Mouse (Mus musculus) left cerebral cortex, adult 8-10 months (tissue): ENCODE data around the gene Slc44a3. TPM values are rescaled to one million over a fixed set of nuclear protein-coding genes. Genes with fewer than 3 reads are reported as not detected.

Experiments used
- DNase-seq, 2 experiments: peaks; one replicate each; pipeline ENCODE4 v3.0.0; 2022; ENCODE audit warnings: low spot score in 2 of 2
- total RNA-seq, 4 experiments: library from RNA; stranded (reverse); gene quantifications; 2 replicates each; pipeline ENCODE4 v1.2.4; 2022

The Slc44a3 gene
- total RNA-seq, 4 experiments from 2014 or later = 0.19 to 0.41 TPM; not detected in 2

- no peak for DNase-seq
These were observed 31.5 kb downstream of the Slc44a3 start for GRCm38 (mm10) chr3:121500734-121501133.

DNA sequence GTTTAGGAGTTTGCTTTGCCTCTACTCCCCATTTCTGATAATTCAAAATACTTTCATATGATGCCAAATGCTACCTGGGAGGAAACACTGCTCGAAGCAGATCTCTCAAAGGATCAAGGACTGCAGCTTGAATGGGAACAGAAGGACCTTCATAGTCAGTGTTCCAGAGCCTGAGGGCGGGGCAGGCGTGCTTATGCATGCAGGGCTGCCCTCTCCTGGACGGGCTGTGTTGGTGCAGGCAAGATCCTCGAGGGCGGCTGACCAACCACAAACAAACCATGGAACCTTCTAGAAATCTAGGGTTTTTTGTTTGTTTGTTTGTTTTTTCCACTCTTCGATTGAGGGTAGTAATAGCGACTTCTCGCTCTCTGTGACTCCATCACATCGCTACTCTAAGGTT is 32.0 kb downstream of the Slc44a3 start:
- peak; percentile 32 to 34 for DNase-seq

DNA sequence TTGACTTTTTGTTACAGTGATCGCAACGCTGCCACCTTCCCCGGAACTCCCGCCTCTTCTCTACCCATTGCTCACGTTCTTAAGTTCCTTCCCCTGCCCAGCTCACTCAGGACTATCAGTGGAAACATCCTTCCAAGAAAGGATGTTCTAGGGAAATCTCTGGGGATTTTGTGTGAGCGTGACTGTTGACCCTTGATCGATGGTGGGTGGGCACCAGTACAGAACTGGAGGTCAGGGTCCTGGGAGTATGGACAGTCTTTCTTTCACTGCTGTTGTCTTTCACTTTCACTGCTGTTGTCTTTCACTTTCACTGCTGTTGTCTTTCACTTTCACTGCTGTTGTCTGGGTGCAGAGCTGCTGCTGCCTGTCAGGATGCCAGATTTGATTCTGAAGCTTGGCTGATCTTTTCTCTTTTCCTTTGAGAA is 38.2 kb downstream of the Slc44a3 start:
- no peak for DNase-seq

DNA sequence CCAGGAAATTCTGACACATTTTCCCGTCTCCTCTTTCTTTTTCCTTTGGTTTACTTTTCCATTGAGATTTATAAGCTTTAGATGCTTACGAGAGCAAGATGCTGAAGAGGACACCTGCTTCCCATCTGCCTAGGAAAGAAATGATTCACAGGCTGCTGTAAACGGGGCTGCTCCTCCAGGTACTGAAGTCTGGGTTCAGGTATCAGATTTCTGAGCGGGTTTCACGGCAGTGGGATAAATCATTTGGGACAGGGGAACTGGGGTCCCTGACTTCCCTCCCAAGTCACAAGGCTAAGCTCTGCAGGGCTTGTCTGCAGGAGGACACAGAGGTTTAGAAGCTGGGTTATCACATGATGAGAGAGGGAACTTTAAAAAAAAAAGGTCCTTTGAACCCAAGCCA is 40.2 kb downstream of the Slc44a3 start:
- DNase-seq = no peak

DNA sequence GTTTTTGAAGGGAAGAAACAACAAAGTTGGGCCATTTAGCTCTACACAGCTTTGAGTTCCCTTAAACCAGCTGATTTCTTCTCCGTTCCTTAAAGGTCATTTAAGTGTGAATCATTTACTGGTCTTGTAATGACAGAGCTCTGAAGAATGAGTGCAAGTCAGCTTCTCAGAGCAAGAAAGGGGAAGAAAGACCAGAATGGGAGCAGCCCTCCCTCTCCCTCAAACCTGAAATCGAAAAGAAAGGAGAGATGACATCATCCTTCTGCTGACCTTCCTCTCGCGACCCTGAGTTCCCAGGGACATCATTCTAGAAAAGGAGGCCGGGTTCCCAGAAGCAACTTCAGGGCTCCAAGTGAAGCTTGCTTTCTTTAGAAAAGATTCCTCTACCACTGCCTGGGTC is 41.3 kb downstream of the Slc44a3 start:
- DNase-seq = no peak

- peak; percentile 27 to 55 for DNase-seq
These were observed 42.6 kb downstream of the Slc44a3 start for GRCm38 (mm10) chr3:121489462-121490118.

GRCm38 (mm10) chr3:121485201-121485600 is 47.0 kb downstream of the Slc44a3 start:
- no peak for DNase-seq

GRCm38 (mm10) chr3:121483266-121484161 is 48.7 kb downstream of the Slc44a3 start:
- DNase-seq = peak in 1 of 2 experiments; percentile 28

- DNase-seq = no peak
These were observed 50.6 kb downstream of the Slc44a3 start for GRCm38 (mm10) chr3:121481564-121481963.

- DNase-seq = peak in 1 of 2 experiments; percentile 20
These were observed 51.2 kb downstream of the Slc44a3 start for GRCm38 (mm10) chr3:121480961-121481436.

- DNase-seq = no peak
These were observed 51.9 kb downstream of the Slc44a3 start for GRCm38 (mm10) chr3:121480030-121480960.

DNA sequence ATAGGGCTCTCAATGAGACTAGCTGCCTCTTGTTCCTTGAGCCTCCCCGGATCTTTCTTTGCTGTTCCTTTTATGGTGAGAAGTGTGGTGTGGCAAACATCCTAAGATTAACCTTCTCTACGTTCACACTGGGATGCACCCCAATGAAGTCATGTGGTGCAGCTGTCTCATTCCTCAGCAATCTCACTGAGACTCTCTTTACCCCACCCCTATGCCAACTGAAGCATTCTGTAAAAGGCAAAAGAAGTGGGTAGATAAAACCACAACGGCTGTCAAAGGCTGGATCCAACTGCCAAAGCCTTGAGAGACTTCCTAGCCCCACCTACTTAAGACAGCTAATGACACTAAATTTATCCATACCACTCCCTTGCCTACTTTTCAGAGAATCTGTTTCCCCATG is 57.5 kb downstream of the Slc44a3 start:
- DNase-seq = no peak

DNA sequence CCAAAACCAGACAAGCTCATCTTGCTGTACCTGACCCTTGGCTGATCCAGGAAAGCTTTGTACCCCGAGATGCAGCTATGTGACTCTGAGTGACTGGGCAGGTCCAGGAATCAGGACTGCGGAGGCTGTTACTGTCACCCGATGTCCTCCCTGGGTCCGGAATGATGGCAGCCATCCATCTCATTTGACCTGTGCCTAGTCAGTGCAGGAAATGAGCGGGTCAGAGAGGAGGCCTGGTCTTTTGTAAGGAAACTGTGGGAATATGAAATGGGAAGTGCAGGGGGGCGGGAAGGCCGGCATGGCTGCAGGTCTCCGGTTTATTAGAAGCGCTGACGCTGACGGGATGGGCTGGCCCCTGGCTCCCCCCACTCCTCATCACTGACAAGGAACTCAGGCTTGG is 60.5 kb downstream of the Slc44a3 start:
- no peak for DNase-seq

GRCm38 (mm10) chr3:121469185-121469975 is 62.8 kb downstream of the Slc44a3 start:
- no peak for DNase-seq

GRCm38 (mm10) chr3:121468136-121468535 is 64.1 kb downstream of the Slc44a3 start:
- no peak for DNase-seq

GRCm38 (mm10) chr3:121467094-121467552 is 65.1 kb downstream of the Slc44a3 start:
- no peak for DNase-seq

DNA sequence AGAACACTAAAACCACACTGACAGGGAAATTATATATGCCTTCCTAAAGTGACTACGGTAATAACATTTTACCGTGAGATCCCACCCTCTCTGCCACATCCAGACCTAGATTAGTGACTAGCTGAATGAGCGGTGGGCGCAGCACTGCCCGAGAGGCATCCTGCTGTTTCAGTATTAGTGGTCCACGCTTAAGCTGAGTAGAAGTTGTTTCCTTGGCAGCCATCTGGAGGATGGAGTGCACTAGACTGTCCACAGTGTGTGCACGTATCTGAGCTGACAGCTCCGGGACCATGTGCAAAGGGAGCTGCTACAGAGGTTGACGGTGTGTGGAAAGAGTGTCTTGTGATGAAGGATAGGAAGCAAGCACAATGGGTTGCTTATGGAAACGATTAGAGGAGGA is 66.4 kb downstream of the Slc44a3 start:
- DNase-seq = no peak

- no peak for DNase-seq
These were observed 67.4 kb downstream of the Slc44a3 start for GRCm38 (mm10) chr3:121464733-121465305.

GRCm38 (mm10) chr3:121462782-121463181 is 69.4 kb downstream of the Slc44a3 start:
- DNase-seq = no peak

DNA sequence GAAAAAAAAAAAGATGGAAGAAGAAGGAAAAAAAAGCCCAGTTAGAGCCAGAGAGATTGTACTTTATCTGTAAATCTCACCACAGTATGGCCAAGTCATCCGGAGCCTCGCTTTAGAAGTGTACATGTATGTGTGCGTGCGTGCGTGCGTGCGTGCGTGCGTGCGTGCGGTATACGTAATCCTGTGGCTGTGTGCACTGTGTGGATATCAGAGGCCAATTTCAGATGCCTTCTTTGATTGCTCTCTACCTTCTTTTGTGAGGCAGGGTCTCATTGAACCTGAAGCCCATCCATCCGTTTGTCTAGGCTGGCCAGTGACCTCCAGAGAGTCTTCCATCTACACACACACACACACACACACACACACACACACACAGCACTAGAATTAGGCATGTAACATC is 70.7 kb downstream of the Slc44a3 start:
- DNase-seq = no peak
